Mouse (Mus musculus) stomach, postnatal 0 days (tissue): ENCODE measurements at regions not wholly inside any gene's neighbourhood (a gene's known extent, or its start where the extent isn't known, plus 50 kb on each side); places are given as distances from the start of the nearest gene placed in this dataset.

ENCODE experiments used
- ATAC-seq: fragments of 200-750 bp; cut with Nextera tagmentation; 2 replicates; pipeline ENCODE4 v1.8.0; 2017; ENCODE audit not compliant: low FRiP score, low TSS enrichment
- DNase-seq: peaks from one replicate; pipeline ENCODE4 v3.0.0-alpha.2; 2016; ENCODE audit warnings: low spot score
- H3K27ac ChIP-seq: fragments of 300-500 bp; sonication (generic); replicated peaks from 2 replicates; pipeline ENCODE4 v1.5.1; 2014; ENCODE audit warnings: mild to moderate bottlenecking, control low read depth
- H3K27me3 ChIP-seq: fragments of 300-500 bp; sonication (generic); 2 replicates; pipeline ENCODE4 v1.6.1; 2014; ENCODE audit warnings: low read length; ENCODE audit not compliant: control insufficient read depth, insufficient read depth
- H3K36me3 ChIP-seq: fragments of 300-500 bp; sonication (generic); 2 replicates; pipeline ENCODE4 v1.6.1; 2014; ENCODE audit warnings: low read length, mixed read lengths; ENCODE audit not compliant: control insufficient read depth, insufficient read depth
- H3K4me1 ChIP-seq: fragments of 300-500 bp; sonication (generic); replicated peaks from 2 replicates; pipeline ENCODE4 v1.6.1; 2014; ENCODE audit warnings: antibody characterized with exemption; ENCODE audit not compliant: control insufficient read depth, insufficient read depth
- H3K4me2 ChIP-seq: fragments of 300-500 bp; sonication (generic); replicated peaks from 2 replicates; pipeline ENCODE4 v1.6.1; 2014; ENCODE audit warnings: low read depth, mild to moderate bottlenecking, control low read depth, moderate library complexity
- H3K4me3 ChIP-seq: fragments of 300-500 bp; sonication (generic); 2 replicates; pipeline ENCODE4 v1.5.1; 2014; ENCODE audit warnings: low read depth, low read length, control low read depth
- H3K9ac ChIP-seq: fragments of 300-500 bp; sonication (generic); 2 replicates; pipeline ENCODE4 v1.6.1; 2014; ENCODE audit warnings: mild to moderate bottlenecking, low read length, control low read depth, mixed read lengths
- H3K9me3 ChIP-seq: fragments of 300-500 bp; sonication (generic); 2 replicates; pipeline ENCODE4 v1.6.1; 2016; ENCODE audit warnings: low read length; ENCODE audit not compliant: control insufficient read depth
- CTCF ChIP-seq: IDR thresholded peaks from 2 replicates; pipeline ENCODE4 v1.5.1; 2016; ENCODE audit warnings: antibody characterized with exemption, low read depth, mild to moderate bottlenecking, moderate library complexity
- EP300 ChIP-seq: optimal IDR thresholded peaks from 2 replicates; pipeline ENCODE3; 2016; ENCODE audit warnings: antibody characterized with exemption
- WGBS: fragments of 180-500 bp; shearing (Covaris S2); extraction: QIAGEN DNeasy Blood & Tissue Kit; methylation state at CpG from one replicate; pipeline ENCODE4 v1.1.7; 2014; 5-methylcytosine and 5-hydroxymethylcytosine counted together

- H3K27me3 ChIP-seq = no peaks in the 10 kb centered on the region
- H3K4me3 ChIP-seq = no peak overlapping the region
- H3K36me3 ChIP-seq = no peaks in the 10 kb centered on the region
- TF ChIP-seq CTCF = no peak
- no peak for TF ChIP-seq EP300
- WGBS = 52% methylated on average over 5 of the region's 5 CpGs
- H3K9ac ChIP-seq = no peak overlapping the region
- ATAC-seq (no peak), DNase-seq (no peak)
- H3K9me3 ChIP-seq = no peaks in the 10 kb centered on the region
- H3K4me1 ChIP-seq = no peaks in the 10 kb centered on the region
- no peak overlapping the region for H3K4me2 ChIP-seq
- H3K27ac ChIP-seq = no peak overlapping the region
These were observed 86.2 kb upstream of the Slc25a26 start for GRCm38 (mm10) chr6:94413987-94414360.

DNA sequence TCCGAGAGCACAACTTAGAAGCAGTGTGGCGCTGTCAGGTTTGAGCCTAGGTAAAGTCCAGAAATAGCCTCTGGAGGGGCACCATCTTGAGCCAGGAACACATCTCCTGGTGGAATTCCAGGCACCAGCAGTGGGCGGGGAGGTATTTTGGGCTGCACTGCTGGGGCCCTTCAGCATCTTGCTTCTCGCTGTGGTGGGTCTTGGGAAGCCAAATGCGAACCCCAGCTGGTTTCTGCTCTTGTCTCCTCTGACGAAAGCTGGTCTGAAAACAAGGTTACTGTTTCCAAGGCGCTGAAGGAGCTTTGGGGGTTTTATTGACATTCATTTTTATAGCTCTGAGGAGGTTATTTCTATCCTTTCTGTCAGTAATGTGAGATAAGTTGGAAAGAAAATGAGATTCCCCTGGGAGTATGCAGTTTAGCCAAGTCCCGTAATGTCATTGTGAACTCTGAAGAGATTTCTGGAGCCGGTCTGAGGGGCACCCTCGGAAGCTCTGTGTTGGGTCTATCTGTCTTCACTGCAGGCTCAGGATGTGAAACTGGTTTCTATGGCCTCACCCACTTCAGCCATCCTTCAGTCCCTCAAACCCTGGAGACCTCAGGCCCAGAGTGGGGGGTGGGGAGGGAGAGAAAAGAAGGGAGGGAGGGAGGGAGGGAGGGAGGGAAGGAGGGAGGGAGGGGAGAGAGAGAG lies 86.7 kb upstream of the Slc25a26 start:
- no peak overlapping the region for H3K27ac ChIP-seq
- TF ChIP-seq EP300 (no peak), CTCF (no peak)
- ATAC-seq (no peak), DNase-seq (no peak)
- no peaks in the 10 kb centered on the region for H3K27me3 ChIP-seq
- no peaks in the 10 kb centered on the region for H3K4me1 ChIP-seq
- no peak overlapping the region for H3K9ac ChIP-seq
- H3K9me3 ChIP-seq = no peaks in the 10 kb centered on the region
- no peak overlapping the region for H3K4me3 ChIP-seq
- WGBS = 62% methylated on average over 10 of the region's 10 CpGs
- H3K4me2 ChIP-seq = no peak overlapping the region
- H3K36me3 ChIP-seq = no peaks in the 10 kb centered on the region

- H3K36me3 ChIP-seq = no peaks in the 10 kb centered on the region
- H3K4me3 ChIP-seq = no peak overlapping the region
- H3K9ac ChIP-seq = no peak overlapping the region
- no peak for DNase-seq
- 77% methylated on average over 7 of the region's 7 CpGs for WGBS
- TF ChIP-seq EP300 (no peak), CTCF (no peak)
- H3K27ac ChIP-seq = no peak overlapping the region
- ATAC-seq = no peak
- H3K4me2 ChIP-seq = no peak overlapping the region
- no peaks in the 10 kb centered on the region for H3K4me1 ChIP-seq
- H3K27me3 ChIP-seq = no peaks in the 10 kb centered on the region
- no peaks in the 10 kb centered on the region for H3K9me3 ChIP-seq
These were observed 87.8 kb upstream of the Slc25a26 start for GRCm38 (mm10) chr6:94412341-94412740.

DNA sequence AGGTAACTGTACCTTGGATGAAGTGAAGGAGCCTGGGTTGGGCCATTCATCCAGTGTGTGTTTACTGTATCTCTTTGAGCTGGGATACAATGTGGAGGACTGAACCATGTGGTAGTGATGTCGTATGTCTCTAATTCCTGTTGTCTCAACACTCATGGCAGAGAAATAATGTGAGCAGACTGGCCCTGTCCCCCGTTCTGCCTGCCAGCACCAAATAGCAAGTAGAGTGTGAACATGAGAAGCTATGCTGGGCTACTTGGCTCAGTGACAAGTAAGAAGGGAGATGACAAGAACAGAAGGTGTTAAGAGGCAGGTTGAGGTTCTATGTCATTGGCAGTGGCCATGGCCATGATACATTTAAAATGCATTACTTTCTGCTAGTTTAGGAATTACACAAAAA lies 89.7 kb upstream of the Slc25a26 start:
- Histone ChIP-seq H3K9me3 (no peaks in the 10 kb centered on the region), H3K4me1 (no peaks in the 10 kb centered on the region), H3K9ac (no peak overlapping the region), H3K27ac (no peak overlapping the region), H3K4me3 (no peak overlapping the region), H3K36me3 (no peaks in the 10 kb centered on the region), H3K4me2 (no peak overlapping the region), H3K27me3 (no peaks in the 10 kb centered on the region)
- ATAC-seq (no peak), DNase-seq (no peak)
- WGBS = 73% methylated on average over 2 of the region's 2 CpGs
- TF ChIP-seq CTCF (no peak), EP300 (no peak)

DNA sequence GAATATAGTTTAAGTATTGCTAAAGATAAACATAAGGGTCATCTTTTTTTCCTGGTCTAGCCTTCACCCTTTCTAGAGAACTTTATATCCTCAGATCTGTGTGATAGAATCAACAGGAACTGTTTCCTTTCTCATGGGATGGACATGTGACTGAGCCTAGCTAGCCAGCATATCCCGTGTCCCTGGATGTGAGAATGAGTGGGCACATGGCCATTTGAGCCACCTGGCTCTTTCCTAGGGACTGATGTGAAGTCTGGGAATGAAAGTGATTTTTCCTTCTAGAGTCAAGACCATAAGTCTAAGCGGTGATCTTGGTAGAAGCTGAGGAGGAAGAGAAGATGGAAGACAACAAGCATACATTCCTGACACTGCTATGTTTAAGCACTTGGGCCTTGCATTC lies 91.1 kb upstream of the Slc25a26 start:
- no peaks in the 10 kb centered on the region for H3K36me3 ChIP-seq
- DNase-seq = no peak
- ATAC-seq = no peak
- no peak overlapping the region for H3K4me2 ChIP-seq
- no peaks in the 10 kb centered on the region for H3K27me3 ChIP-seq
- H3K4me1 ChIP-seq = no peaks in the 10 kb centered on the region
- 86% methylated on average over 2 of the region's 2 CpGs for WGBS
- TF ChIP-seq CTCF (no peak), EP300 (no peak)
- H3K9me3 ChIP-seq = no peaks in the 10 kb centered on the region
- no peak overlapping the region for H3K27ac ChIP-seq
- H3K9ac ChIP-seq = no peak overlapping the region
- no peak overlapping the region for H3K4me3 ChIP-seq

DNA sequence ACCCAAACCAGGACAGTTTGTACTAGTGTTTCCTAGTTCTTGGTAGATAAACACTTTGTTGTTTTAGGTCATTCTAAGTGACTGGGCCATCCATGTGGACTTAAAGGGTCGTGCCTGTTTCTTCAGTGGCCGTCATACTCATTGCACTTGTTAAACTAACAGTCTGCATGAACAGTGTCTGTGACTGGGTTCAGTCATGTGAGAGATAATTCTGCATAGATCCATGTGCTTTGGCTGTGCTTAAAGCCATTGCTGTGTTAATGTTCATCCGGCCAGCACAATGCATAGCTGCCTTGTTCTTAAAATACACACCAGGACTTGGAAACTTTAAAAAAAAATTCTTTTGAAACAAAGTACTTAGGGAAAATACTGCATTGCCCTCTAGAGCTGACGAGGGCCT lies 92.4 kb upstream of the Slc25a26 start:
- H3K27ac ChIP-seq = no peak overlapping the region
- H3K4me3 ChIP-seq = no peak overlapping the region
- no peak overlapping the region for H3K4me2 ChIP-seq
- H3K9me3 ChIP-seq = no peaks in the 10 kb centered on the region
- no peaks in the 10 kb centered on the region for H3K4me1 ChIP-seq
- no peak overlapping the region for H3K9ac ChIP-seq
- H3K27me3 ChIP-seq = no peaks in the 10 kb centered on the region
- TF ChIP-seq EP300 (no peak), CTCF (no peak)
- no peak for ATAC-seq
- H3K36me3 ChIP-seq = no peaks in the 10 kb centered on the region
- no peak for DNase-seq
- 61% methylated on average over 4 of the region's 4 CpGs for WGBS
